Mouse (Mus musculus) lung, adult 2 months (tissue): ENCODE measurements at regions not wholly inside any gene's neighbourhood (a gene's known extent, or its start where the extent isn't known, plus 50 kb on each side); places are given as distances from the start of the nearest gene placed in this dataset.

Experiments used
- DNase-seq: peaks from one replicate; pipeline ENCODE4 v3.0.0; 2022
- H3K4me1 ChIP-seq: fragments of 200-500 bp; 2 replicates; pipeline ENCODE4 v1.6.1; 2011; ENCODE audit warnings: low read length; ENCODE audit not compliant: control insufficient read depth, insufficient read depth
- H3K4me3 ChIP-seq: fragments of 200-500 bp; replicated peaks from 2 replicates; pipeline ENCODE3; 2011; ENCODE audit warnings: low read depth, mild to moderate bottlenecking, control low read depth, low read length; ENCODE audit errors: extremely low read depth
- CTCF ChIP-seq: fragments of 200-500 bp; IDR thresholded peaks from 2 replicates; pipeline ENCODE4 v1.5.1; 2011; ENCODE audit warnings: mild to moderate bottlenecking, low read length, control low read depth; ENCODE audit not compliant: insufficient read depth
- POLR2A ChIP-seq: fragments of 200-500 bp; IDR thresholded peaks from 2 replicates; pipeline ENCODE4 v1.6.1; 2011; ENCODE audit warnings: low read depth, mild to moderate bottlenecking, control low read depth, low read length, borderline replicate concordance; ENCODE audit errors: extremely low read depth
- WGBS: fragments of 180-500 bp; shearing (Covaris S2); methylation state at CpG from one replicate; pipeline ENCODE4 v1.1.7; 2018; 5-methylcytosine and 5-hydroxymethylcytosine counted together

GRCm38 (mm10) chr15:36906052-36906451 is 101.5 kb downstream of the Zfp706 start:
- no peak for DNase-seq
- no peak overlapping the region for H3K4me3 ChIP-seq
- WGBS, result 46% methylated on average over 3 of the region's 3 CpGs
- H3K4me1 ChIP-seq, result peaks cover 9% of the 10 kb centered on the region
- no peak for TF ChIP-seq CTCF
- TF ChIP-seq POLR2A, result no peak

- WGBS, result 72% methylated on average over 5 of the region's 5 CpGs
- Histone ChIP-seq H3K4me1 (peaks cover 9% of the 10 kb centered on the region), H3K4me3 (no peak overlapping the region)
- TF ChIP-seq POLR2A, result no peak
- TF ChIP-seq CTCF, result no peak
- no peak for DNase-seq
Observed at GRCm38 (mm10) chr15:36903922-36904321, 103.7 kb downstream of the Zfp706 start.

GRCm38 (mm10) chr15:36903309-36903708 is 104.3 kb downstream of the Zfp706 start:
- no peak for TF ChIP-seq POLR2A
- no peak for TF ChIP-seq CTCF
- 23% methylated on average over 4 of the region's 4 CpGs for WGBS
- DNase-seq, result no peak
- peaks cover 9% of the 10 kb centered on the region for H3K4me1 ChIP-seq
- H3K4me3 ChIP-seq, result no peak overlapping the region

- H3K4me1 ChIP-seq, result peaks cover 9% of the 10 kb centered on the region
- TF ChIP-seq POLR2A (no peak), CTCF (no peak)
- WGBS, result 21% methylated on average over 7 of the region's 7 CpGs
- H3K4me3 ChIP-seq, result no peak overlapping the region
- no peak for DNase-seq
Observed at GRCm38 (mm10) chr15:36901830-36902285, 105.7 kb downstream of the Zfp706 start.

GRCm38 (mm10) chr15:36901350-36901749 is 106.2 kb downstream of the Zfp706 start:
- 65% methylated on average over 5 of the region's 5 CpGs for WGBS
- Histone ChIP-seq H3K4me3 (no peak overlapping the region), H3K4me1 (peaks cover 9% of the 10 kb centered on the region)
- DNase-seq, result no peak
- no peak for TF ChIP-seq CTCF
- no peak for TF ChIP-seq POLR2A

- no peak overlapping the region for H3K4me3 ChIP-seq
- TF ChIP-seq CTCF (no peak), POLR2A (no peak)
- 52% methylated on average over 2 of the region's 2 CpGs for WGBS
- H3K4me1 ChIP-seq, result peaks cover 9% of the 10 kb centered on the region
- no peak for DNase-seq
Observed at GRCm38 (mm10) chr15:36900940-36901339, 106.6 kb downstream of the Zfp706 start.

- H3K4me1 ChIP-seq, result peaks cover 9% of the 10 kb centered on the region
- TF ChIP-seq POLR2A (no peak), CTCF (no peak)
- no peak overlapping the region for H3K4me3 ChIP-seq
- no peak for DNase-seq
- WGBS, result 83% methylated on average over 2 of the region's 2 CpGs
Observed at GRCm38 (mm10) chr15:36899882-36900281, 107.7 kb downstream of the Zfp706 start.

GRCm38 (mm10) chr15:36898857-36899523 is 108.6 kb downstream of the Zfp706 start:
- no peak for DNase-seq
- H3K4me3 ChIP-seq, result no peak overlapping the region
- 77% methylated on average over 11 of the region's 11 CpGs for WGBS
- no peak for TF ChIP-seq POLR2A
- TF ChIP-seq CTCF, result no peak
- peaks cover 9% of the 10 kb centered on the region for H3K4me1 ChIP-seq

- WGBS, result 91% methylated on average over 6 of the region's 6 CpGs
- H3K4me1 ChIP-seq, result peaks cover 9% of the 10 kb centered on the region
- DNase-seq, result no peak
- TF ChIP-seq POLR2A (no peak), CTCF (no peak)
- no peak overlapping the region for H3K4me3 ChIP-seq
Observed at GRCm38 (mm10) chr15:36898326-36898725, 109.2 kb downstream of the Zfp706 start.

- peaks cover 2% of the 10 kb centered on the region for H3K4me1 ChIP-seq
- no peak for TF ChIP-seq CTCF
- no peak for TF ChIP-seq POLR2A
- no peak for DNase-seq
- H3K4me3 ChIP-seq, result no peak overlapping the region
- WGBS, result 74% methylated on average over 4 of the region's 4 CpGs
Observed at GRCm38 (mm10) chr15:36896265-36896664, 111.3 kb downstream of the Zfp706 start.

- Histone ChIP-seq H3K4me3 (no peak overlapping the region), H3K4me1 (no peaks in the 10 kb centered on the region)
- TF ChIP-seq POLR2A, result no peak
- no peak for TF ChIP-seq CTCF
- DNase-seq, result no peak
- 90% methylated on average over 4 of the region's 4 CpGs for WGBS
Observed at GRCm38 (mm10) chr15:36895031-36895430, 112.5 kb downstream of the Zfp706 start.
